Mouse (Mus musculus) stomach, embryonic 14.5 days (tissue): ENCODE data around the gene Nupr1. TPM values are rescaled to one million over a fixed set of nuclear protein-coding genes. Genes with fewer than 3 reads are reported as not detected.
A peak's percentile ranks its signal among the peaks of the same experiment; 100 is the strongest.

ENCODE experiments used
- ATAC-seq: fragments of 200-750 bp; cut with Nextera tagmentation; 2 replicates; pipeline ENCODE4 v1.8.0; 2017; ENCODE audit warnings: low read depth, moderate TSS enrichment; ENCODE audit not compliant: insufficient number of reproducible peaks, insufficient read depth, low FRiP score
- H3K27ac ChIP-seq: fragments of 300-500 bp; sonication (generic); 2 replicates; pipeline ENCODE4 v1.5.1; 2014; ENCODE audit warnings: mild to moderate bottlenecking, low read length, moderate library complexity, mixed read lengths
- H3K27me3 ChIP-seq: fragments of 300-500 bp; sonication (generic); 2 replicates; pipeline ENCODE4 v1.6.1; 2014; ENCODE audit warnings: low read length, control low read depth, mixed read lengths; ENCODE audit not compliant: control insufficient read depth, insufficient read depth
- H3K36me3 ChIP-seq: fragments of 300-500 bp; sonication (generic); 2 replicates; pipeline ENCODE4 v1.6.1; 2014; ENCODE audit warnings: mild to moderate bottlenecking, control low read depth, low read length, moderate library complexity, mixed read lengths; ENCODE audit not compliant: control insufficient read depth, insufficient read depth
- H3K4me1 ChIP-seq: fragments of 300-500 bp; sonication (generic); 2 replicates; pipeline ENCODE4 v1.6.1; 2014; ENCODE audit warnings: low read length, control low read depth, mixed read lengths; ENCODE audit not compliant: control insufficient read depth, insufficient read depth
- H3K4me2 ChIP-seq: fragments of 300-500 bp; sonication (generic); replicated peaks from 2 replicates; pipeline ENCODE4 v1.6.1; 2014; ENCODE audit warnings: low read depth, low read length, control low read depth
- H3K4me3 ChIP-seq: fragments of 300-500 bp; sonication (generic); 2 replicates; pipeline ENCODE4 v1.5.1; 2014; ENCODE audit warnings: low read depth, low read length, control low read depth
- H3K9ac ChIP-seq: fragments of 300-500 bp; sonication (generic); replicated peaks from 2 replicates; pipeline ENCODE4 v1.6.1; 2014; ENCODE audit warnings: low read depth, mild to moderate bottlenecking, control low read depth, low read length, moderate library complexity, mixed read lengths
- H3K9me3 ChIP-seq: fragments of 300-500 bp; sonication (generic); 2 replicates; pipeline ENCODE4 v1.6.1; 2016; ENCODE audit warnings: low read depth, low read length, control low read depth; ENCODE audit not compliant: control insufficient read depth
- WGBS: fragments of 180-500 bp; shearing (Covaris S2); extraction: QIAGEN DNeasy Blood & Tissue Kit; methylation state at CpG from one replicate; pipeline ENCODE4 v1.1.7; 2014; 5-methylcytosine and 5-hydroxymethylcytosine counted together
- microRNA-seq: library from miRNA; unstranded; fragments of <30 nt; microRNA quantifications from one replicate; pipeline ENCODE4, GENCODE M21; 2016
- polyA plus RNA-seq: library from polyadenylated mRNA; unstranded; fragments of >200 nt; fragmentation: Nextera tagmentation; extraction: Ambion mirVana; gene quantifications from 2 replicates; pipeline ENCODE4 v1.2.1, GENCODE M21; 2014

Gene Nupr1
- polyA plus RNA-seq, 1 experiment from 2014 or later = 7.0 TPM

DNA sequence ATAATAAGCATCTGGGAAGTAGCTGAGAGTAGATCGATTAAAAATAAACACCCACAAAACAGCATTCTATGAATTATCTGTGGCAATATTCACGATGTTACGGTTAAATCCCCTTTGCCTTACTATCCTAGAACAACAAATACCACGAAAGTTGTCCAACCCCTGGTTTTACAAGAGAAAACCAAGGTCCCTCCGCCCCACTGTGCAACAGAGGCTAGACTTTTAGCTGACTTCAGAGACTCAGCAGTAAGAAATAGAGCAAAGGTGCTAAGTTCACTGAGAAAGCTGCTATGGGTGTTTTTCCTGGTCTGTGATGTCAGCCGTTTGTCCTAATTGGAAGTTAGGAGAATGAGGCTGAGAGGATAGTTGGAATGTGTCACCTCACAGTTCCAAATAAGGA is 46.9 kb downstream of the Nupr1 start:
- Histone ChIP-seq H3K4me1 (no peaks in the 10 kb centered on the region), H3K4me2 (peak overlapping the region; percentile 79), H3K36me3 (0 out of 2 replicates have a peak, but pooled peaks cover under 1% of the 10 kb centered on the region), H3K9ac (0 out of 2 replicates have a peak overlapping the region, but pooled peaks have one; percentile 38), H3K4me3 (peak overlapping the region; percentile 58), H3K27me3 (no peaks in the 10 kb centered on the region), H3K9me3 (no peaks in the 10 kb centered on the region), H3K27ac (no peak overlapping the region)
- no peak for ATAC-seq
- WGBS = 47% methylated on average over 6 of the region's 6 CpGs

DNA sequence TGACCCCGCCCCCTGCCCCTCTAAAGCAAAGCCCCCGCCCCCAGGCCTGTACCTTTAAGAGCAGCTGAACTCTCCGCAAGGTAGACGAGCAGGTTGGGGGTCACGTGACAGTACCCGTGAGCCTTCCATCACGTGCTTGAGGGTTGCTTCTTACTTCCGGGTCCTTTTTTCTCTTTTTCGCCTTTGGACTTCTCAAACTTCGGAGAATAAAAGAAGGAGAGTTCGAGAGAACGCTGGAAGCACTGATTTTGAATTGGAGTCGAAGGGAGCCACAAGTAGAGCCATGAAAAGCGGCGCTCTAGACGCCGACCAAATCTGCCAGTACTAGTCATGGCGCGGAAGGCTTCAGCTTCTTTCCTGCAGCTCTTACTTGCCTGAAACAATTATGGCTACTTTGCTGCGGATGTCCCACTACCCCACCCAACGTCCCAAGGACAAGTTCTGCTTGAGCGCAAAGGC is 47.4 kb downstream of the Nupr1 start:
- H3K9me3 ChIP-seq = no peaks in the 10 kb centered on the region
- H3K36me3 ChIP-seq = 0 out of 2 replicates have a peak, but pooled peaks cover 4% of the 10 kb centered on the region
- H3K9ac ChIP-seq = peak overlapping the region; percentile 38; the same call in 1 of the 2 replicates
- ATAC-seq = peak; percentile 84
- no peaks in the 10 kb centered on the region for H3K27me3 ChIP-seq
- WGBS = under 1% methylated on average over 22 of the region's 22 CpGs
- no peaks in the 10 kb centered on the region for H3K4me1 ChIP-seq
- H3K4me3 ChIP-seq = peak overlapping the region; percentile 58
- peak overlapping the region; percentile 52 for H3K27ac ChIP-seq
- H3K4me2 ChIP-seq = peak overlapping the region; percentile 79

DNA sequence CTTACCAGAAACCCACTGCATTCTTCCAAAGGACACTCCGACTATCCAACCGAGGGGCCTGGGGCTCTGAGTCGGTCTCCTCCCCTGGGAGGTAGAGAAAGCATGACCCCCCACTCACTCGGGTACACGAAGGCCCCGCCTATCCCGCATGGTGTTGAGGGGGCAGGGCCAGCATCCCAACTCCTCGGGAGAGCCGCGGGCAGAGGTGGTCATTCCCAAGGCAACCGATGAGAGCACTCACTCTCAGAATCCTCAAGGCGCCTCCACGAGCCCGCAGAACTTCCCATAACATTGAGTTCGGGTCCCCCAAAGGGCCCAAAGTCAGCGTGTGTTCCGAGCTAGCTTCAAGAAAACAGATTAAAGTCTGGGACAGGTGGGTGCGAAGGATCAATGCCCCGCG is 47.9 kb downstream of the Nupr1 start:
- Histone ChIP-seq H3K36me3 (0 out of 2 replicates have a peak, but pooled peaks cover 4% of the 10 kb centered on the region), H3K27ac (no peak overlapping the region), H3K4me2 (peak overlapping the region; percentile 79), H3K4me3 (peak overlapping the region; percentile 58), H3K9ac (peak overlapping the region; percentile 38; the same call in 1 of the 2 replicates), H3K9me3 (no peaks in the 10 kb centered on the region), H3K27me3 (no peaks in the 10 kb centered on the region), H3K4me1 (no peaks in the 10 kb centered on the region)
- peak; percentile 64; the same call in 1 of the 2 replicates for ATAC-seq
- under 1% methylated on average over 20 of the region's 20 CpGs for WGBS

DNA sequence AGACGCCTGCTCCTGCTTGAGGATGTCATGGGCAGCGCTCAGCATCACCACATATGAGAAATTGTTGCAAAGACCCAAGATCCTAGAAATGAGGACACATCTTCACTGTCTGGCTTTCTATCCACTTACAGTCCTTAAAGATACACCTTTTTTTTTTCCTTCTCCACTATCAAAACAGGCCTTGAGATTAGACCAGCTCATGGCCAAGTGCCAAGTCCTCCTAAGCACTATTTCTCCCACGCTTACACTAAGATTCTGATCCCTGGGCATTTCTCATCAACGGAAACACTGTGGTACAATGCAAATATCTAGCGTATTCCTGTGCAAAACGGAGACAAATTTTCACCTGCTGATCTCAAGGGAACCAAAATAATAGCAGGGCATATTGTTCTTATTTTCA is 49.0 kb downstream of the Nupr1 start:
- H3K4me3 ChIP-seq = no peak overlapping the region
- H3K4me1 ChIP-seq = no peaks in the 10 kb centered on the region
- H3K9ac ChIP-seq = no peak overlapping the region
- H3K4me2 ChIP-seq = no peak overlapping the region
- no peaks in the 10 kb centered on the region for H3K27me3 ChIP-seq
- H3K27ac ChIP-seq = no peak overlapping the region
- H3K36me3 ChIP-seq = 0 out of 2 replicates have a peak, but pooled peaks cover 7% of the 10 kb centered on the region
- WGBS = 76% methylated on average over 6 of the region's 6 CpGs
- no peaks in the 10 kb centered on the region for H3K9me3 ChIP-seq
- no peak for ATAC-seq

DNA sequence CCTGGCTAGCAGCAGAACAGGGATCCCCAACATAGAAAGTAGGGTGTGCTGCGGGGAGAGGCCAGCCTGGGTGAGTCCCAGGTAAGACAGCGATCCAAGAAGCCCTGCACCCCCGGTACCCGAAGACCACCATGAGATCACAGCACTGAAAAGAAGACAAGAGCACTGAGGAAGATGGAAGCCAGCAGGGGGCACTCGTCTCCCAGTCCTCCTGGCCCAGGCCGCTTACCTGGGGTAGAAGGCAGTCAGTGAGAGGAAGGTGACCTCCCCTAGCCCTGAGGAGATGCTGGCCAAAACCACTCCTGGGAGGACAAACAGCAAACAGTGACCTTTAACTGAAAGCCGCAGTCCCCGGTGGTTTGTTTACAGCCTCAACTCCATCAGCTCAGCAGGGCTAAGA is 51.5 kb downstream of the Nupr1 start:
- Histone ChIP-seq H3K9me3 (no peaks in the 10 kb centered on the region), H3K36me3 (peaks cover 15% of the 10 kb centered on the region; the same call in 1 of the 2 replicates), H3K9ac (no peak overlapping the region), H3K4me3 (no peak overlapping the region), H3K4me2 (no peak overlapping the region), H3K4me1 (no peaks in the 10 kb centered on the region), H3K27me3 (no peaks in the 10 kb centered on the region), H3K27ac (no peak overlapping the region)
- WGBS = 47% methylated on average over 8 of the region's 8 CpGs
- ATAC-seq = no peak

DNA sequence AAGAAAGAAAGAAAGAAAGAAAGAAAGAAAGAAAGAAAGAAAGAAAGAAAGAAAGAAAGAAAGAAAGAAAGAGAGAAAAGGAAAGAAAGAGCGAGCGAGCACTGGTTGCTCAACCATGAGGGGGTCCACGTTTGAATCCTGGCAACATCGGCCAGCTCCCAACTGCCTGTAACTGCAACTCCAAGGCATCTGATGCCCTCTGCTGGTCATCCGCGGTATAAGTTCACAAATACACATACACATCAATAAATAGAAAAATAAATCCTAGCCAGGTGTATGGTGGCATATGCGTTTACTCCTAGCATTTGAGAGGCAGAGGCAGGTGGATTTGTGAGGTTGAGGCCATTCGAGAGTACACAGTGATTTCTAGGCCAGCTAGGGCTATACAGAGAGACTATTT is 53.7 kb downstream of the Nupr1 start:
- no peak overlapping the region for H3K4me3 ChIP-seq
- ATAC-seq = no peak
- H3K27me3 ChIP-seq = no peaks in the 10 kb centered on the region
- H3K4me2 ChIP-seq = no peak overlapping the region
- no peak overlapping the region for H3K9ac ChIP-seq
- H3K9me3 ChIP-seq = no peaks in the 10 kb centered on the region
- H3K27ac ChIP-seq = no peak overlapping the region
- 53% methylated on average over 8 of the region's 8 CpGs for WGBS
- no peaks in the 10 kb centered on the region for H3K4me1 ChIP-seq
- H3K36me3 ChIP-seq = peaks cover 15% of the 10 kb centered on the region; the same call in 1 of the 2 replicates

Small RNAs within 50 kb of the gene (microRNA-seq; reads per million reads assigned to microRNA genes)
- 1.3 reads per million for gene Mir7059

Other genes with a start within 250 kb of the Nupr1 start
- 2.6 and 3.0 TPM in 2 replicates for gene Nfatc2ip, start 234.1 kb downstream of the Nupr1 start, polyA plus RNA-seq
- gene Cd19, start 216.0 kb downstream of the Nupr1 start, polyA plus RNA-seq = not detected in 2 replicates
- 28.4 and 29.7 TPM in 2 replicates for gene Rabep2, start 202.1 kb downstream of the Nupr1 start, polyA plus RNA-seq
- gene Atp2a1, start 167.8 kb downstream of the Nupr1 start, polyA plus RNA-seq = 0.07 TPM in 1 of 2 replicates, not detected in the other
- gene Sh2b1, start 155.4 kb downstream of the Nupr1 start, polyA plus RNA-seq = 39.4 and 42.2 TPM in 2 replicates
- 134 and 144 TPM in 2 replicates for gene Tufm, start 143.5 kb downstream of the Nupr1 start, polyA plus RNA-seq
- gene Atxn2l, start 127.4 kb downstream of the Nupr1 start, polyA plus RNA-seq = 45.6 and 52.1 TPM in 2 replicates
- gene Eif3c, start 64.5 kb downstream of the Nupr1 start, polyA plus RNA-seq = 163 and 172 TPM in 2 replicates
- gene Apobr, start 45.9 kb downstream of the Nupr1 start, polyA plus RNA-seq = 0.20 and 0.43 TPM in 2 replicates
- 27.2 and 30.2 TPM in 2 replicates for gene Cln3, start 45.0 kb downstream of the Nupr1 start, polyA plus RNA-seq
- not detected in 2 replicates for gene Il27, start 35.9 kb downstream of the Nupr1 start, polyA plus RNA-seq
- gene Sgf29, start 18.4 kb upstream of the Nupr1 start, polyA plus RNA-seq = 61.2 and 67.4 TPM in 2 replicates
- 5.8 and 7.0 TPM in 2 replicates for gene Sult1a1, start 45.6 kb upstream of the Nupr1 start, polyA plus RNA-seq
- 118 and 127 TPM in 2 replicates for gene Bola2, start 64.5 kb upstream of the Nupr1 start, polyA plus RNA-seq
- gene Slx1b, start 64.9 kb upstream of the Nupr1 start, polyA plus RNA-seq = 7.1 and 8.4 TPM in 2 replicates
- gene Coro1a, start 76.9 kb upstream of the Nupr1 start, polyA plus RNA-seq = 28.6 and 29.5 TPM in 2 replicates
- 98.4 and 105 TPM in 2 replicates for gene Mapk3, start 128.7 kb upstream of the Nupr1 start, polyA plus RNA-seq
- 1.6 and 2.8 TPM in 2 replicates for gene Gdpd3, start 135.5 kb upstream of the Nupr1 start, polyA plus RNA-seq
- gene Ypel3, start 146.1 kb upstream of the Nupr1 start, polyA plus RNA-seq = 103 and 116 TPM in 2 replicates
- gene Tbx6, start 150.6 kb upstream of the Nupr1 start, polyA plus RNA-seq = 0.56 and 0.95 TPM in 2 replicates
- gene Ppp4c, start 161.6 kb upstream of the Nupr1 start, polyA plus RNA-seq = 239 and 258 TPM in 2 replicates
- 1.1 and 1.8 TPM in 2 replicates for gene Fam57b, start 166.8 kb upstream of the Nupr1 start, polyA plus RNA-seq
- not detected in 2 replicates for gene 4930451I11Rik, start 200.8 kb upstream of the Nupr1 start, polyA plus RNA-seq
- gene Doc2a, start 216.6 kb upstream of the Nupr1 start, polyA plus RNA-seq = 0.75 and 2.0 TPM in 2 replicates
- 20.2 and 21.2 TPM in 2 replicates for gene Hirip3, start 231.1 kb upstream of the Nupr1 start, polyA plus RNA-seq
- gene Ino80e, start 231.5 kb upstream of the Nupr1 start, polyA plus RNA-seq = 78.2 and 80.3 TPM in 2 replicates